Mouse (Mus musculus) cerebellum, adult 9-11 months (tissue): ENCODE results near the gene Actr3.
"Not testable (repeated sequence)": the region's sequence is repeated elsewhere in the genome, so short reads cannot be mapped to it uniquely, and the experiment has no call there.

Experiments used
- DNase-seq: peaks from one replicate; pipeline ENCODE4 v3.0.0; 2022

Actr3 gene

GRCm38 (mm10) chr1:125437927-125438326, 2.4 kb upstream of the Actr3 start:
- DNase-seq: no peak

- DNase-seq: peak; percentile 24
These were observed 1.6 kb upstream of the Actr3 start for GRCm38 (mm10) chr1:125437161-125437560.

- DNase-seq: no peak
These were observed 534 bp downstream of the Actr3 start for GRCm38 (mm10) chr1:125435018-125435368.

GRCm38 (mm10) chr1:125434485-125435001, 984 bp downstream of the Actr3 start:
- peak; percentile 61 for DNase-seq

- no peak for DNase-seq
These were observed 4.2 kb downstream of the Actr3 start for GRCm38 (mm10) chr1:125431286-125431685.

- DNase-seq: no peak
These were observed 4.8 kb downstream of the Actr3 start for GRCm38 (mm10) chr1:125430737-125431136.

- DNase-seq: no peak
These were observed 5.5 kb downstream of the Actr3 start for GRCm38 (mm10) chr1:125429984-125430383.

- DNase-seq: no peak
These were observed 7.2 kb downstream of the Actr3 start for GRCm38 (mm10) chr1:125428315-125428714.

GRCm38 (mm10) chr1:125426387-125427045, 9.0 kb downstream of the Actr3 start:
- no peak for DNase-seq

- DNase-seq: no peak
These were observed 15.6 kb downstream of the Actr3 start for GRCm38 (mm10) chr1:125419906-125420305.

GRCm38 (mm10) chr1:125418732-125419131, 16.8 kb downstream of the Actr3 start:
- DNase-seq: no peak

GRCm38 (mm10) chr1:125407220-125407619, 28.3 kb downstream of the Actr3 start:
- no peak for DNase-seq

GRCm38 (mm10) chr1:125395391-125395790, 40.1 kb downstream of the Actr3 start:
- DNase-seq: no peak

- not testable (repeated sequence) for DNase-seq
These were observed 42.2 kb downstream of the Actr3 start for GRCm38 (mm10) chr1:125393324-125393723.

GRCm38 (mm10) chr1:125390065-125390754, 45.3 kb downstream of the Actr3 start:
- not testable (repeated sequence) for DNase-seq

- DNase-seq: not testable (repeated sequence)
These were observed 45.9 kb downstream of the Actr3 start for GRCm38 (mm10) chr1:125389634-125390033.

- no peak for DNase-seq
These were observed 47.2 kb downstream of the Actr3 start for GRCm38 (mm10) chr1:125388370-125388769.

GRCm38 (mm10) chr1:125386217-125386616, 49.3 kb downstream of the Actr3 start:
- DNase-seq: no peak

- no peak for DNase-seq
These were observed 52.9 kb downstream of the Actr3 start for GRCm38 (mm10) chr1:125382622-125383021.

- peak; percentile 43 for DNase-seq
These were observed 56.6 kb downstream of the Actr3 start for GRCm38 (mm10) chr1:125378889-125379288.

GRCm38 (mm10) chr1:125372855-125373254, 62.7 kb downstream of the Actr3 start:
- DNase-seq: no peak

GRCm38 (mm10) chr1:125370779-125371178, 64.7 kb downstream of the Actr3 start:
- peak; percentile 50 for DNase-seq

GRCm38 (mm10) chr1:125365576-125365975, 70.0 kb downstream of the Actr3 start:
- no peak for DNase-seq

- no peak for DNase-seq
These were observed 84.0 kb downstream of the Actr3 start for GRCm38 (mm10) chr1:125351416-125352037.
